Mouse (Mus musculus) duodenum, adult 2 months (tissue): ENCODE measurements around the gene Ak6. TPM values are rescaled to one million over a fixed set of nuclear protein-coding genes. Genes with fewer than 3 reads are reported as not detected.

Source experiments
- polyA plus RNA-seq: library from polyadenylated mRNA; depleted of rRNA; stranded (reverse); fragments of >200 nt; gene quantifications from 2 replicates; pipeline ENCODE4 v1.2.3, GENCODE M21; 2012; ENCODE audit warnings: low replicate concordance; rRNA removed

Ak6 gene
- 4.9 and 6.0 TPM in 2 replicates for polyA plus RNA-seq

GRCm38 (mm10) chr13:100650550-100651438 lies at the start of gene Ak6, which contains the start of gene Rad17:
Gene Ak6, plus strand, starts transcription at chr13:100650979.
Gene Rad17, minus strand, starts transcription at chr13:100651051.

GRCm38 (mm10) chr13:100616181-100617087 lies 34.3 kb upstream of the Ak6 start, which contains the start of gene Marveld2:
Gene Marveld2, minus strand, starts transcription at chr13:100616971.

GRCm38 (mm10) chr13:100651439-100652186 lies 834 bp downstream of the Ak6 start, which contains the start of gene Taf9:
Gene Taf9, plus strand, starts transcription at chr13:100651579.

GRCm38 (mm10) chr13:100669291-100670022 lies 18.7 kb downstream of the Ak6 start, which contains the start of gene Ccdc125:
Gene Ccdc125, plus strand, starts transcription at chr13:100669717.

Other genes starting within 250 kb of the Ak6 start
- 3.8 TPM in 2 replicates for gene Naip1, start 198.1 kb upstream of the Ak6 start, polyA plus RNA-seq
- 5.7 and 19.7 TPM in 2 replicates for gene Gtf2h2, start 158.4 kb upstream of the Ak6 start, polyA plus RNA-seq
- 7.1 and 13.3 TPM in 2 replicates for gene Ocln, start 98.3 kb upstream of the Ak6 start, polyA plus RNA-seq
- 10.9 and 11.8 TPM in 2 replicates for gene Marveld2, start 34.0 kb upstream of the Ak6 start, polyA plus RNA-seq
- 0.78 and 1.2 TPM in 2 replicates for gene Rad17, start 72 bp downstream of the Ak6 start, polyA plus RNA-seq
- gene Taf9, start 600 bp downstream of the Ak6 start, polyA plus RNA-seq = 0.17 and 0.68 TPM in 2 replicates
- gene Ccdc125, start 18.7 kb downstream of the Ak6 start, polyA plus RNA-seq = 0.07 and 0.50 TPM in 2 replicates
- 5.8 and 6.3 TPM in 2 replicates for gene Cdk7, start 80.0 kb downstream of the Ak6 start, polyA plus RNA-seq
- 38.1 and 46.0 TPM in 2 replicates for gene Mrps36, start 93.7 kb downstream of the Ak6 start, polyA plus RNA-seq
- 0.19 and 0.36 TPM in 2 replicates for gene Cenph, start 124.9 kb downstream of the Ak6 start, polyA plus RNA-seq
- gene Ccnb1, start 135.6 kb downstream of the Ak6 start, polyA plus RNA-seq = 5.4 and 5.5 TPM in 2 replicates
- 20.3 and 25.3 TPM in 2 replicates for gene Slc30a5, start 182.4 kb downstream of the Ak6 start, polyA plus RNA-seq